Mouse (Mus musculus) embryonic facial prominence, embryonic 14.5 days (tissue): ENCODE measurements around the gene Nvl. TPM values are rescaled to one million over a fixed set of nuclear protein-coding genes. Genes with fewer than 3 reads are reported as not detected.

Experiments used
- ATAC-seq: fragments of 200-750 bp; cut with Nextera tagmentation; 2 replicates; pipeline ENCODE4 v1.8.0; 2017; ENCODE audit warnings: low read depth, moderate number of reproducible peaks, moderate TSS enrichment
- DNase-seq: peaks from one replicate; pipeline ENCODE4 v3.0.0-alpha.2; 2015; ENCODE audit warnings: low spot score
- H3K27ac ChIP-seq: fragments of 300-500 bp; sonication (generic); replicated peaks from 2 replicates; pipeline ENCODE4 v1.5.1; 2014; ENCODE audit warnings: low read depth, mild to moderate bottlenecking, low read length, moderate library complexity
- H3K27me3 ChIP-seq: fragments of 300-500 bp; sonication (generic); replicated peaks from 2 replicates; pipeline ENCODE4 v1.6.1; 2014; ENCODE audit warnings: low read length; ENCODE audit not compliant: control insufficient read depth, insufficient read depth
- H3K36me3 ChIP-seq: fragments of 300-500 bp; sonication (generic); 2 replicates; pipeline ENCODE4 v1.6.1; 2014; ENCODE audit warnings: low read length, mixed read lengths; ENCODE audit not compliant: control insufficient read depth, insufficient read depth
- H3K4me1 ChIP-seq: fragments of 300-500 bp; sonication (generic); 2 replicates; pipeline ENCODE4 v1.6.1; 2014; ENCODE audit warnings: antibody characterized with exemption, low read length; ENCODE audit not compliant: control insufficient read depth, insufficient read depth
- H3K4me2 ChIP-seq: fragments of 300-500 bp; sonication (generic); 2 replicates; pipeline ENCODE4 v1.6.1; 2014; ENCODE audit warnings: low read depth, mild to moderate bottlenecking, low read length, moderate library complexity, mixed read lengths
- H3K4me3 ChIP-seq: fragments of 300-500 bp; sonication (generic); 2 replicates; pipeline ENCODE4 v1.5.1; 2014; ENCODE audit warnings: low read depth, mild to moderate bottlenecking, low read length
- H3K9ac ChIP-seq: fragments of 300-500 bp; sonication (generic); 2 replicates; pipeline ENCODE4 v1.6.1; 2014; ENCODE audit warnings: low read depth, mild to moderate bottlenecking, low read length, moderate library complexity, mixed read lengths
- H3K9me3 ChIP-seq: fragments of 300-500 bp; sonication (generic); 2 replicates; pipeline ENCODE4 v1.6.1; 2016; ENCODE audit warnings: low read length; ENCODE audit not compliant: control insufficient read depth
- WGBS: fragments of 180-500 bp; shearing (Covaris S2); extraction: QIAGEN DNeasy Blood & Tissue Kit; methylation state at CpG from one replicate; pipeline ENCODE4 v1.1.7; 2014; 5-methylcytosine and 5-hydroxymethylcytosine counted together
- polyA plus RNA-seq: library from polyadenylated mRNA; unstranded; fragments of >200 nt; fragmentation: Nextera tagmentation; extraction: Ambion mirVana; gene quantifications from 2 replicates; pipeline ENCODE4 v1.2.1, GENCODE M21; 2014

The Nvl gene
- polyA plus RNA-seq, 1 experiment from 2014 or later: 28.7 TPM

DNA sequence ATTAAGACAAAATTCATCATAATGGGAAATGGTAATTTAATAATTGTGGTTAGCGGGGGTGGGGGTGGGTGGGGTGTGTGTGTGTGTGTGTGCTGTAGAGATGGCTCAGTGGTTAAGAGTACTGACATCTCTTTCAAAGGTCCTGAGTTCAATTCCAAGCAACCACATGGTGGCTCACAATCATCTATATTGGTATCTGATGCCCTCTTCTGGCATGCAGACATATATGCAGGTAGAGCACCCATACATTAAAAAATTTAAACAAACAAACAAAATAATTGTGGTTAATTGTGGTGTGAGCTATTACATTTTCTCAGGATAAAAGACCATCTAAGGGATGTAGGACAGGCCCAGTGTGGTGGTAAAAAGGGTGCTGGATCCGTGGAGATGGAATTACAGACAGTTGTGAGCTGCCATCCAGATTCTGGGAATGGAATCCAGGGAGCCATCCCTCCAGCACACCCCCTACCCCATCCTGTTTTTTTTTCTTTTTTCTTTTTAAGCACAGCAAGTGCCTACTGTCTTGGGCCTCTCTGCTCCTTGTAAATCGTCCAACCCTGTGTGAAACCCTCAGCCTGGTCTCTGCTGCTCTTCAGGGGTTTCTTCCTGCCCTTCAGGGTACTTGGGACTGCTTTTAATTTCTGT lies 5.5 kb upstream of the Nvl start:
- DNase-seq (no peak), ATAC-seq (no peak)
- Histone ChIP-seq H3K36me3 (peaks cover 10% of the 10 kb centered on the region), H3K27ac (no peak overlapping the region), H3K9ac (no peak overlapping the region), H3K27me3 (no peaks in the 10 kb centered on the region), H3K4me1 (peaks cover 16% of the 10 kb centered on the region), H3K4me2 (no peak overlapping the region), H3K4me3 (no peak overlapping the region), H3K9me3 (no peaks in the 10 kb centered on the region)
- WGBS: 69% methylated on average over 3 of the region's 3 CpGs

DNA sequence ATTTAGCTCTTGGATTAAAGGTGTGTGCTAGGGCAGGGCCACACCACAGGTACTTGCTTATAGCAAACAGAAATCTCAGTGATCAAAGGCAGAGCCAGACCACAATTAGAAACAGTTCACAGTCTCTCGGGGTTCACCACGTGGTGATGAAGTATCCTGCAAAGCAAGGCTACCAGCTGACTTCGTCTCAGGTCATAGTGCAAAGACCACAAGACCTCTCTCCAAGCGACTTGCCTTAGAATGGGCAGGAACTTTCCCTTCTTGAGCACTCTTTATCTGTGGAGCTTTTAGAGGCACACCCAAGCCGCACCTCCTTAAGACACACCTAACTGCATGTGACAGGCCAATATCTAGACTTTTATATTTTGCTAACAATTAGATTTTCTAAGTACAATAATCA lies 4.5 kb upstream of the Nvl start:
- Histone ChIP-seq H3K4me1 (peaks cover 16% of the 10 kb centered on the region), H3K9me3 (no peaks in the 10 kb centered on the region), H3K36me3 (0 out of 2 replicates have a peak, but pooled peaks cover 3% of the 10 kb centered on the region), H3K9ac (no peak overlapping the region), H3K4me2 (no peak overlapping the region), H3K4me3 (no peak overlapping the region), H3K27me3 (no peaks in the 10 kb centered on the region), H3K27ac (no peak overlapping the region)
- DNase-seq: no peak
- WGBS: 65% methylated on average over 5 of the region's 5 CpGs
- no peak for ATAC-seq

DNA sequence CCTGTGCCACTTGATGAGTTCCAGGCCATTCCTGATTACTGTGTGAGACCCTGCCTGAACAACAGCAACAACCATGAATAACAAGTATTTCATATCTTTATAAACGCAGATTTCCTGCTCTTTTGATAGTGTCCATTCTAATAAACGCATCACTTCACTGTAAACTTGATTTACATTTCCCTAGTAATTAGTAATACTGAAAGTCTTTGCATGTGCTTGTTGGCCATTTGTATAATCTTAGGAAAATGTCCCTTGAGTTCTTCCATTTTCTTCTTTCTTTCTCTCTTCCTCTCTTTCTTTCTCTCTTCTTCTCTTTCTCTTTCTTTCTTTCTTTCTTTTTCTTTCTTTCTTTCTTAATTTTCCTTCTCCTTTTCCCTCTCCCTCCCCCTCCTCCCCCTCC lies 2.2 kb upstream of the Nvl start:
- H3K27me3 ChIP-seq: no peaks in the 10 kb centered on the region
- no peak overlapping the region for H3K4me2 ChIP-seq
- no peak overlapping the region for H3K4me3 ChIP-seq
- ATAC-seq (no peak), DNase-seq (no peak)
- H3K4me1 ChIP-seq: peaks cover 12% of the 10 kb centered on the region
- 94% methylated on average over 2 of the region's 2 CpGs for WGBS
- no peaks in the 10 kb centered on the region for H3K9me3 ChIP-seq
- no peak overlapping the region for H3K27ac ChIP-seq
- H3K36me3 ChIP-seq: 0 out of 2 replicates have a peak, but pooled peaks cover 7% of the 10 kb centered on the region
- H3K9ac ChIP-seq: 0 out of 2 replicates have a peak overlapping the region, but pooled peaks have one; percentile 5

DNA sequence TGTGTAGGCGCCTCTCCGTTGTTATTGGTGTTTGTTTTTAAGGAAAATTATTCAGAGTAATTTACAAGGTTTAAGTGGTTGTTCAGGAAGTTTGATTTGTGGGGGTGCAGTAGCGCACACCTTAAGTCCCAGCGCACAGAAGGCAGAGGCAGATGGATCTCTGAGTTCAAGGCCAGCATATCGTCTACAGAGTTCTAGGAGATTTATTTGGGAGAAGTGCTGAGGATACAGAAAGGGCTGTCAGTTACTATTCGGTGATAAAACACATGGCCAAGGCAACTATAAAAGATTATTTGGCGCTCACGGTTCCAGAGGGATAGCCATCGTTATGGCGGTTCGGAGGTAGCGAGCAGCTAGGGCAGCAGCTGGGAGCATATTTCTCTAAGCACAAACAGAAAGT lies 962 bp upstream of the Nvl start:
- DNase-seq: no peak

DNA sequence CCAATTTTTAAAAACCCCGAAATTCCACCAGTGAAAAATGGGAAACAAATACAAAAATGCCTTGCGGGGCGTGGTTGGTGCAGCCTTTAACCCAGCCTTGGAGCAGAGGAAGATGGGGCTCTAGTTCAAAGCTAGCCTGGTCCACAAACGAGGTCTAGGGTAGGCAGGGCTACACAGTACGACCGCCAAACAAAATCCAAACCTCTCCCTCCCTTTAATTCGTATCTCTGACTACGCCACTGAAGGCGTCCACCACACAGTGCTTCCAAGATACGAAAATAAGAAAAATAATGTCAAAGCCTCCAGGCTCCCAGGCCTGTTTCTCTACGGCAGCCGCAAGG lies 425 bp downstream of the Nvl start:
- H3K9me3 ChIP-seq: no peaks in the 10 kb centered on the region
- WGBS: under 1% methylated on average over 12 of the region's 12 CpGs
- peaks cover 31% of the 10 kb centered on the region for H3K36me3 ChIP-seq
- H3K4me1 ChIP-seq: peaks cover 12% of the 10 kb centered on the region
- DNase-seq: no peak
- peak; percentile 3 for ATAC-seq
- peak overlapping the region; percentile 78 for H3K9ac ChIP-seq
- H3K27me3 ChIP-seq: no peaks in the 10 kb centered on the region
- peak overlapping the region; percentile 84 for H3K27ac ChIP-seq
- peak overlapping the region; percentile 87 for H3K4me3 ChIP-seq
- H3K4me2 ChIP-seq: peak overlapping the region; percentile 76

More for the DNA sequence above, 962 bp upstream of the Nvl start:
- WGBS: 13% methylated on average over 12 of the region's 12 CpGs
- H3K27ac ChIP-seq: peak overlapping the region; percentile 84
- no peak for ATAC-seq
- H3K4me3 ChIP-seq: peak overlapping the region; percentile 87
- no peaks in the 10 kb centered on the region for H3K9me3 ChIP-seq
- H3K4me1 ChIP-seq: peaks cover 12% of the 10 kb centered on the region
- no peaks in the 10 kb centered on the region for H3K27me3 ChIP-seq
- H3K36me3 ChIP-seq: peaks cover 19% of the 10 kb centered on the region
- H3K9ac ChIP-seq: peak overlapping the region; percentile 78
- peak overlapping the region; percentile 76 for H3K4me2 ChIP-seq

DNA sequence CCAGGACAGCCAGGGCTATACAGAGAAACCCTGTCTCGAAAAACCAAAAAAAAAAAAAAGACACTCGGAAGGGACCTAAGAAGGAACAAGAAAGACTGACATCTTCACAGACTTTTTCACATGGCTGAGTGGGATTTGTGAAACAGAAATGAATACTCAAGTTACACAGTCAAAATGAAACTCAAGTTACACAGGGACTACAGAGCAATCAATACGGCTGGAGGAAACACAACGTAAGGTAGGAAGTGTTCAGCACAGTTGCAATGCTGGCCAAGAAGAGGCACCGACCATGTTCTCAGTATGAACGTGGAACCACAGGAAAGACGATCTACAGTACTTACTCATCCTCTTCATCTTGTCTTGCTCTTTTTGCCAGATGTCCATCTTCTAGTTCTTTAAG lies 5.3 kb downstream of the Nvl start:
- ATAC-seq (no peak), DNase-seq (no peak)
- no peak overlapping the region for H3K27ac ChIP-seq
- no peak overlapping the region for H3K4me3 ChIP-seq
- no peaks in the 10 kb centered on the region for H3K27me3 ChIP-seq
- H3K9me3 ChIP-seq: no peaks in the 10 kb centered on the region
- 90% methylated on average over 7 of the region's 7 CpGs for WGBS
- H3K4me1 ChIP-seq: peaks cover 4% of the 10 kb centered on the region
- H3K9ac ChIP-seq: no peak overlapping the region
- H3K4me2 ChIP-seq: no peak overlapping the region
- H3K36me3 ChIP-seq: peaks cover 70% of the 10 kb centered on the region

DNA sequence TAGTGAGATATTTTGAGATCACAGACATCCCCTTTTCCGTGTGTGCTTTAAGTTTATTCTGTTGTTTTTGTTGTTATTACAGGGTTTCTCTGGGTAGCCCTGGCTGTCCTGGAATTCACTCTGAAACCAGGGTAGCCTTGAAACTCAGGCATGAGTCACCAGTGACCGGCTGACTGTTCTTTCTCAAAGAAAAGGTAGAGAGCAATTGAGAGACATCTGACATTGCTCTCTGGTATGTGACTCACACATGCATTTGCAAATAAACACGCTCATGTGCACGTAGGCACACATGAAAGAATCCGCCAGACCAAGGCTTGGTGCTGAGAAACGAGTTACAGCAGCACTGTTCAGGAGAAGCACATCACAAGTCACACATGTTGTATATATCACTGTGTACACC lies 12.1 kb downstream of the Nvl start:
- no peak overlapping the region for H3K9ac ChIP-seq
- WGBS: 90% methylated on average over 6 of the region's 6 CpGs
- no peak overlapping the region for H3K27ac ChIP-seq
- H3K9me3 ChIP-seq: no peaks in the 10 kb centered on the region
- ATAC-seq (no peak), DNase-seq (no peak)
- H3K4me2 ChIP-seq: no peak overlapping the region
- H3K4me1 ChIP-seq: no peaks in the 10 kb centered on the region
- H3K36me3 ChIP-seq: peaks cover 85% of the 10 kb centered on the region
- H3K4me3 ChIP-seq: no peak overlapping the region
- no peaks in the 10 kb centered on the region for H3K27me3 ChIP-seq

DNA sequence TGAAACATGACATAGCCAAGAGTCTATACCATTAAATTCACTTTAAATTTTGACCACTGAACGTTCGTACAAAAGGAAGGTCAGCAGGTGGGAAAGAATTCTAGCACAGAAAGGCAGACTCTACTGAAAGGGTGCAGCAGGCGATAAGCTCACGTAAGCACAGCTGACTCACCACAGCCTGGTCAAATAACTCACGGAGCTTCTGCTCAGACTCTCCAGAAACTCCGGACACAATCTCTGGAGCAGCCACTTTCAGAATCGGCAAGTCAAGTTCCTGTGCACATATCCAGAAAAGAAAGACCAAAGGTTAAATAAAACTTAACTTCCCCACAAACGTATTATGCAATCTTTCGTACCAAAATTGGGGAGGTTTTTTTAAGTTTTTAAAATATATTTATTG lies 17.2 kb downstream of the Nvl start:
- 94% methylated on average over 9 of the region's 9 CpGs for WGBS
- no peak overlapping the region for H3K27ac ChIP-seq
- peaks cover 88% of the 10 kb centered on the region for H3K36me3 ChIP-seq
- no peaks in the 10 kb centered on the region for H3K27me3 ChIP-seq
- DNase-seq (no peak), ATAC-seq (no peak)
- H3K4me2 ChIP-seq: no peak overlapping the region
- H3K4me1 ChIP-seq: no peaks in the 10 kb centered on the region
- no peaks in the 10 kb centered on the region for H3K9me3 ChIP-seq
- H3K9ac ChIP-seq: no peak overlapping the region
- no peak overlapping the region for H3K4me3 ChIP-seq

DNA sequence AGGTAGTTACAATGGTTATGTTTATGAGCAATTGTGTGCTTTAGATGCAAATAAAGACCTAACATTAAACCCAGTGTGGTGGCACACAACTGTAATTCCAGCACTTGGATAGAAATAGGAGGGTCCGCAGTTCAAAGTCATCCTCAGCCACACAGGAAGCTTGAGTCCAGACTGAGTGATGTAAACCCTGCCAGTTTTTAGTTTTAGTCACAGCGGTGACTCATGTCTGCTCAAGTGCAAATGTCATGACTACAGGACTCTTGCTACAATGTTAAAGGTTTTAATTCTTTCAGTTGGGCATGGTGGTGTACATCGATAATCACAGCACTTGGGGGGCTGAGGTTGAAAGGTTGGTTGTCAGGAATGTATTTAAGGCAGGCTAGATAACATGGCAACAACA lies 18.1 kb downstream of the Nvl start:
- no peak overlapping the region for H3K27ac ChIP-seq
- peaks cover 89% of the 10 kb centered on the region for H3K36me3 ChIP-seq
- ATAC-seq (no peak), DNase-seq (no peak)
- no peaks in the 10 kb centered on the region for H3K27me3 ChIP-seq
- no peak overlapping the region for H3K9ac ChIP-seq
- no peak overlapping the region for H3K4me3 ChIP-seq
- no peak overlapping the region for H3K4me2 ChIP-seq
- H3K4me1 ChIP-seq: no peaks in the 10 kb centered on the region
- WGBS: 97% methylated on average over 3 of the region's 3 CpGs
- H3K9me3 ChIP-seq: no peaks in the 10 kb centered on the region
